Mouse (Mus musculus): ENCODE results near the gene Spg7. TPM values are rescaled to one million over a fixed set of nuclear protein-coding genes. Genes with fewer than 3 reads are reported as not detected.
"Not testable (repeated sequence)": the region's sequence is repeated elsewhere in the genome, so short reads cannot be mapped to it uniquely, and the experiment has no call there.

The Spg7 gene
- polyA plus RNA-seq, 1 experiment from 2014 or later, result 60.1 TPM

GRCm38 (mm10) chr8:123101735-123102685 lies 39.3 kb downstream of the Spg7 start, which contains the start of gene Rpl13:
Gene Rpl13, plus strand, starts transcription at chr8:123102350.
- H3K9me3 ChIP-seq (replicated peaks), result no peaks in the 10 kb centered on the region
- peak within 1 kb of the TSS; percentile 85 for H3K27ac ChIP-seq
- peak within 1 kb of the TSS; percentile 88 for H3K4me2 ChIP-seq
- H3K36me3 ChIP-seq, result peaks cover 33% of the 10 kb centered on the region
- peak; percentile 96 for ATAC-seq (replicated peaks; ENCODE audit: insufficient number of reproducible peaks, insufficient read depth, low FRiP score, low read depth)
- no peaks in the 10 kb centered on the region for H3K27me3 ChIP-seq
- 1% methylated on average over 56 of the region's 56 CpGs for WGBS
- H3K9ac ChIP-seq, result peak within 1 kb of the TSS; percentile 91
- peaks cover 18% of the 10 kb centered on the region for H3K4me1 ChIP-seq (replicated peaks)
- H3K4me3 ChIP-seq, result peak within 1 kb of the TSS; percentile 65

- Histone ChIP-seq H3K27ac (peak overlapping the region; percentile 85), H3K36me3 (peaks cover 25% of the 10 kb centered on the region), H3K4me3 (peak overlapping the region; percentile 65), H3K9ac (peak overlapping the region; percentile 91), H3K4me2 (peak overlapping the region; percentile 88), H3K4me1 (replicated peaks) (peaks cover 18% of the 10 kb centered on the region)
- ATAC-seq (replicated peaks; ENCODE audit: insufficient number of reproducible peaks, insufficient read depth, low FRiP score, low read depth), result peak; percentile 11; the same call in 1 of the 2 replicates
- not testable (repeated sequence) for H3K9me3 ChIP-seq (replicated peaks); H3K27me3 ChIP-seq
- WGBS, result 1% methylated on average over 26 of the region's 26 CpGs
These were observed 40.1 kb downstream of the Spg7 start for GRCm38 (mm10) chr8:123102855-123103254.

- Histone ChIP-seq H3K27ac (peak overlapping the region; percentile 85), H3K9ac (peak overlapping the region; percentile 91), H3K36me3 (peaks cover 25% of the 10 kb centered on the region), H3K27me3 (no peaks in the 10 kb centered on the region), H3K4me3 (peak overlapping the region; percentile 65), H3K9me3 (replicated peaks) (no peaks in the 10 kb centered on the region), H3K4me2 (peak overlapping the region; percentile 88), H3K4me1 (replicated peaks) (peaks cover 18% of the 10 kb centered on the region)
- no peak for ATAC-seq (replicated peaks; ENCODE audit: insufficient number of reproducible peaks, insufficient read depth, low FRiP score, low read depth)
- WGBS, result 11% methylated on average over 15 of the region's 15 CpGs
These were observed 40.5 kb downstream of the Spg7 start for GRCm38 (mm10) chr8:123103285-123103684.

- H3K4me1 ChIP-seq (replicated peaks), result peaks cover 18% of the 10 kb centered on the region
- peak overlapping the region; percentile 88 for H3K4me2 ChIP-seq
- no peaks in the 10 kb centered on the region for H3K9me3 ChIP-seq (replicated peaks)
- WGBS, result 77% methylated on average over 6 of the region's 6 CpGs
- H3K36me3 ChIP-seq, result peaks cover 25% of the 10 kb centered on the region
- H3K4me3 ChIP-seq, result peak overlapping the region; percentile 65
- H3K9ac ChIP-seq, result peak overlapping the region; percentile 91
- 0 out of 2 replicates have a peak, but pooled peaks cover 4% of the 10 kb centered on the region for H3K27me3 ChIP-seq
- ATAC-seq (replicated peaks; ENCODE audit: insufficient number of reproducible peaks, insufficient read depth, low FRiP score, low read depth), result no peak
- 0 out of 2 replicates have a peak overlapping the region, but pooled peaks have one; percentile 85 for H3K27ac ChIP-seq
These were observed 41.5 kb downstream of the Spg7 start for GRCm38 (mm10) chr8:123104046-123104767.

- WGBS, result 70% methylated on average over 5 of the region's 5 CpGs
- peaks cover 25% of the 10 kb centered on the region for H3K36me3 ChIP-seq
- H3K9me3 ChIP-seq (replicated peaks), result no peaks in the 10 kb centered on the region
- H3K9ac ChIP-seq, result no peak overlapping the region
- no peak overlapping the region for H3K4me3 ChIP-seq
- peaks cover 18% of the 10 kb centered on the region for H3K4me1 ChIP-seq (replicated peaks)
- no peak overlapping the region for H3K4me2 ChIP-seq
- no peak for ATAC-seq (replicated peaks; ENCODE audit: insufficient number of reproducible peaks, insufficient read depth, low FRiP score, low read depth)
- no peak overlapping the region for H3K27ac ChIP-seq
- 0 out of 2 replicates have a peak, but pooled peaks cover 4% of the 10 kb centered on the region for H3K27me3 ChIP-seq
These were observed 43.0 kb downstream of the Spg7 start for GRCm38 (mm10) chr8:123105553-123106326.

GRCm38 (mm10) chr8:123106531-123106930 lies 43.8 kb downstream of the Spg7 start:
- ATAC-seq (replicated peaks; ENCODE audit: insufficient number of reproducible peaks, insufficient read depth, low FRiP score, low read depth), result no peak
- 52% methylated on average over 2 of the region's 2 CpGs for WGBS
- no peak overlapping the region for H3K4me3 ChIP-seq
- H3K27ac ChIP-seq, result no peak overlapping the region
- H3K9ac ChIP-seq, result no peak overlapping the region
- no peaks in the 10 kb centered on the region for H3K9me3 ChIP-seq (replicated peaks)
- H3K4me1 ChIP-seq (replicated peaks), result peaks cover 17% of the 10 kb centered on the region
- H3K36me3 ChIP-seq, result peaks cover 25% of the 10 kb centered on the region
- H3K27me3 ChIP-seq, result peaks cover 9% of the 10 kb centered on the region; the same call in 1 of the 2 replicates
- H3K4me2 ChIP-seq, result no peak overlapping the region

- H3K4me3 ChIP-seq, result no peak overlapping the region
- WGBS, result 61% methylated on average over 1 of the region's 1 CpGs
- H3K27ac ChIP-seq, result no peak overlapping the region
- H3K9me3 ChIP-seq (replicated peaks), result no peaks in the 10 kb centered on the region
- H3K4me1 ChIP-seq (replicated peaks), result peaks cover 14% of the 10 kb centered on the region
- no peak overlapping the region for H3K4me2 ChIP-seq
- H3K27me3 ChIP-seq, result peaks cover 9% of the 10 kb centered on the region; the same call in 1 of the 2 replicates
- no peak overlapping the region for H3K9ac ChIP-seq
- no peak for ATAC-seq (replicated peaks; ENCODE audit: insufficient number of reproducible peaks, insufficient read depth, low FRiP score, low read depth)
- H3K36me3 ChIP-seq, result peaks cover 25% of the 10 kb centered on the region
These were observed 45.3 kb downstream of the Spg7 start for GRCm38 (mm10) chr8:123108010-123108409.

- Histone ChIP-seq H3K27me3 (peaks cover 9% of the 10 kb centered on the region; the same call in 1 of the 2 replicates), H3K4me2 (no peak overlapping the region), H3K27ac (no peak overlapping the region), H3K4me3 (no peak overlapping the region), H3K36me3 (peaks cover 16% of the 10 kb centered on the region), H3K4me1 (replicated peaks) (peaks cover 6% of the 10 kb centered on the region), H3K9me3 (replicated peaks) (no peaks in the 10 kb centered on the region), H3K9ac (no peak overlapping the region)
- 82% methylated on average over 5 of the region's 5 CpGs for WGBS
- ATAC-seq (replicated peaks; ENCODE audit: insufficient number of reproducible peaks, insufficient read depth, low FRiP score, low read depth), result no peak
These were observed 46.2 kb downstream of the Spg7 start for GRCm38 (mm10) chr8:123108953-123109352.

GRCm38 (mm10) chr8:123110649-123111048 lies 47.9 kb downstream of the Spg7 start:
- no peak overlapping the region for H3K4me3 ChIP-seq
- ATAC-seq (replicated peaks; ENCODE audit: insufficient number of reproducible peaks, insufficient read depth, low FRiP score, low read depth), result peak; percentile 62
- H3K27me3 ChIP-seq, result peaks cover 10% of the 10 kb centered on the region
- no peak overlapping the region for H3K27ac ChIP-seq
- 11% methylated on average over 4 of the region's 4 CpGs for WGBS
- H3K4me2 ChIP-seq, result no peak overlapping the region
- no peak overlapping the region for H3K9ac ChIP-seq
- H3K4me1 ChIP-seq (replicated peaks), result no peaks in the 10 kb centered on the region; the same call in 1 of the 2 replicates
- peaks cover under 1% of the 10 kb centered on the region; the same call in 1 of the 2 replicates for H3K36me3 ChIP-seq
- H3K9me3 ChIP-seq (replicated peaks), result no peaks in the 10 kb centered on the region

- peaks cover 33% of the 10 kb centered on the region for H3K27me3 ChIP-seq
- no peaks in the 10 kb centered on the region for H3K36me3 ChIP-seq
- no peak overlapping the region for H3K4me2 ChIP-seq
- no peaks in the 10 kb centered on the region for H3K9me3 ChIP-seq (replicated peaks)
- peaks cover 16% of the 10 kb centered on the region for H3K4me1 ChIP-seq (replicated peaks)
- H3K4me3 ChIP-seq, result no peak overlapping the region
- 68% methylated on average over 9 of the region's 9 CpGs for WGBS
- no peak overlapping the region for H3K27ac ChIP-seq
- H3K9ac ChIP-seq, result no peak overlapping the region
- ATAC-seq (replicated peaks; ENCODE audit: insufficient number of reproducible peaks, insufficient read depth, low FRiP score, low read depth), result no peak
These were observed 50.1 kb downstream of the Spg7 start for GRCm38 (mm10) chr8:123112892-123113291.

Measured in heart, embryonic 15.5 days (tissue).